Mouse (Mus musculus): ENCODE data around the gene Gm5797. TPM values are rescaled to one million over a fixed set of nuclear protein-coding genes. Genes with fewer than 3 reads are reported as not detected.
"Not testable (repeated sequence)": the region's sequence is repeated elsewhere in the genome, so short reads cannot be mapped to it uniquely, and the experiment has no call there.

The Gm5797 gene
- polyA plus RNA-seq (2015; fragmentation: Nextera tagmentation; extraction: Ambion mirVana): not detected in 2 replicates

- H3K27me3 ChIP-seq (replicated peaks; ENCODE audit: insufficient read depth, low read length); H3K4me3 ChIP-seq (ENCODE audit: low read depth, low read length); H3K4me1 ChIP-seq (ENCODE audit: insufficient read depth, low read depth, low read length); H3K4me2 ChIP-seq (replicated peaks; ENCODE audit: low read depth, low read length); H3K36me3 ChIP-seq (ENCODE audit: insufficient read depth, low read length); H3K27ac ChIP-seq (ENCODE audit: low read length); H3K9me3 ChIP-seq (ENCODE audit: low read length); DNase-seq (ENCODE audit: low spot score); ATAC-seq; H3K9ac ChIP-seq (replicated peaks; ENCODE audit: low read depth): not testable (repeated sequence)
- no CpG with 5 or more reads among the region's 1 CpGs for WGBS
These were observed at the start of gene Gm5797 for GRCm38 (mm10) chr14:7332295-7332694. Gene Gm5797, minus strand, starts transcription at chr14:7332395.

- H3K9me3 ChIP-seq (ENCODE audit: low read length): not testable (repeated sequence)
These were observed 32.8 kb upstream of the Gm5797 start, which contains the start of gene Gm8374 for GRCm38 (mm10) chr14:7365034-7365433. Gene Gm8374, minus strand, starts transcription at chr14:7365134.

GRCm38 (mm10) chr14:7315093-7315492, 17.1 kb downstream of the Gm5797 start:
- not testable (repeated sequence) for H3K9ac ChIP-seq (replicated peaks; ENCODE audit: low read depth); ATAC-seq; H3K36me3 ChIP-seq (ENCODE audit: insufficient read depth, low read length); H3K27me3 ChIP-seq (replicated peaks; ENCODE audit: insufficient read depth, low read length); H3K9me3 ChIP-seq (ENCODE audit: low read length); DNase-seq (ENCODE audit: low spot score); H3K27ac ChIP-seq (ENCODE audit: low read length); H3K4me1 ChIP-seq (ENCODE audit: insufficient read depth, low read depth, low read length)
- peak overlapping the region; percentile 21; the same call in 1 of the 2 replicates for H3K4me3 ChIP-seq (ENCODE audit: low read depth, low read length)
- peak overlapping the region; percentile 58 for H3K4me2 ChIP-seq (replicated peaks; ENCODE audit: low read depth, low read length)
- 0% methylated on average over 12 of the region's 19 CpGs for WGBS

More at GRCm38 (mm10) chr14:7365034-7365433, 32.8 kb upstream of the Gm5797 start, which contains the start of gene Gm8374:
- not testable (repeated sequence) for H3K4me1 ChIP-seq (ENCODE audit: insufficient read depth, low read depth, low read length); H3K9ac ChIP-seq (replicated peaks; ENCODE audit: low read depth); H3K27me3 ChIP-seq (replicated peaks; ENCODE audit: insufficient read depth, low read length); H3K4me3 ChIP-seq (ENCODE audit: low read depth, low read length); ATAC-seq; H3K36me3 ChIP-seq (ENCODE audit: insufficient read depth, low read length); H3K27ac ChIP-seq (ENCODE audit: low read length); H3K4me2 ChIP-seq (replicated peaks; ENCODE audit: low read depth, low read length); DNase-seq (ENCODE audit: low spot score)
- 66% methylated on average over 3 of the region's 3 CpGs for WGBS

- H3K9ac ChIP-seq (replicated peaks; ENCODE audit: low read depth); H3K4me1 ChIP-seq (ENCODE audit: insufficient read depth, low read depth, low read length); H3K27me3 ChIP-seq (replicated peaks; ENCODE audit: insufficient read depth, low read length); ATAC-seq; H3K27ac ChIP-seq (ENCODE audit: low read length); DNase-seq (ENCODE audit: low spot score); H3K9me3 ChIP-seq (ENCODE audit: low read length); H3K36me3 ChIP-seq (ENCODE audit: insufficient read depth, low read length): not testable (repeated sequence)
- peak within 1 kb of the TSS; percentile 21; the same call in 1 of the 2 replicates for H3K4me3 ChIP-seq (ENCODE audit: low read depth, low read length)
- peak within 1 kb of the TSS; percentile 58 for H3K4me2 ChIP-seq (replicated peaks; ENCODE audit: low read depth, low read length)
- 0% methylated on average over 5 of the region's 35 CpGs for WGBS
These were observed 17.5 kb downstream of the Gm5797 start, which contains the start of gene Gm3739 for GRCm38 (mm10) chr14:7314661-7315060. Gene Gm3739, minus strand, starts transcription at chr14:7315049.

Other genes starting within 250 kb of the Gm5797 start
- gene Gm3696, start 231.8 kb downstream of the Gm5797 start, polyA plus RNA-seq (2015; fragmentation: Nextera tagmentation; extraction: Ambion mirVana): 0.25 and 0.27 TPM in 2 replicates
- not detected in 2 replicates for gene Gm6676, start 207.0 kb downstream of the Gm5797 start, polyA plus RNA-seq (2015; fragmentation: Nextera tagmentation; extraction: Ambion mirVana)
- gene Gm3512, start 157.9 kb downstream of the Gm5797 start, polyA plus RNA-seq (2015; fragmentation: Nextera tagmentation; extraction: Ambion mirVana): 1.9 and 2.0 TPM in 2 replicates
- gene Gm16434, start 137.9 kb downstream of the Gm5797 start, polyA plus RNA-seq (2015; fragmentation: Nextera tagmentation; extraction: Ambion mirVana): not detected in 2 replicates
- gene Gm3727, start 67.7 kb downstream of the Gm5797 start, polyA plus RNA-seq (2015; fragmentation: Nextera tagmentation; extraction: Ambion mirVana): not detected in 2 replicates
- 0.13 and 0.25 TPM in 2 replicates for gene Gm3739, start 17.3 kb downstream of the Gm5797 start, polyA plus RNA-seq (2015; fragmentation: Nextera tagmentation; extraction: Ambion mirVana)
- gene Gm8374, start 32.7 kb upstream of the Gm5797 start, polyA plus RNA-seq (2015; fragmentation: Nextera tagmentation; extraction: Ambion mirVana): not detected in 2 replicates
- not detected in 2 replicates for gene Gm3755, start 118.5 kb upstream of the Gm5797 start, polyA plus RNA-seq (2015; fragmentation: Nextera tagmentation; extraction: Ambion mirVana)
- gene Gm3752, start 151.4 kb upstream of the Gm5797 start, polyA plus RNA-seq (2015; fragmentation: Nextera tagmentation; extraction: Ambion mirVana): not detected in 2 replicates
- gene Gm3558, start 236.2 kb upstream of the Gm5797 start, polyA plus RNA-seq (2015; fragmentation: Nextera tagmentation; extraction: Ambion mirVana): 0.13 and 0.23 TPM in 2 replicates